ENCODE assay signal across 8 mouse cellular contexts in genomic region chr3:87987633-87988032, GRCm38 (mm10). TPM values are rescaled to one million over a fixed set of nuclear protein-coding genes. Genes with fewer than 3 reads are reported as not detected.
A peak's percentile ranks its signal among the peaks of the same experiment; 100 is the strongest.
DNase-seq lines count a peak whose midpoint lies in the region; ATAC-seq and TF ChIP-seq lines count a peak whose summit lies in the region.

No protein-coding gene starts in this region.

- 2% methylated on average over 15 of the region's 15 CpGs for WGBS in lung, adult 2 months
- WGBS in hindbrain, embryonic 13.5 days = 0% methylated on average over 15 of the region's 15 CpGs
- WGBS in lung, embryonic 14.5 days = 0% methylated on average over 15 of the region's 15 CpGs
- 1% methylated on average over 15 of the region's 15 CpGs for WGBS in small intestine, adult 2 months

- TF ChIP-seq CTCF in lung, adult 2 months (IDR thresholded peaks at IDR 0.05; ENCODE audit: insufficient read depth, low read length) = no peak
- peak; percentile 30 for TF ChIP-seq CTCF in lung, embryonic 14.5 days (IDR thresholded peaks at IDR 0.05; ENCODE audit: low read depth)
- TF ChIP-seq CTCF in small intestine, adult 2 months (IDR thresholded peaks at IDR 0.05; ENCODE audit: extremely low read depth, insufficient read length, insufficient replicate concordance, low read depth, low read length) = no peak

- H3K9me3 ChIP-seq in hindbrain, embryonic 13.5 days = no peaks in the 10 kb centered on the region
- H3K9me3 ChIP-seq in lung, embryonic 14.5 days (ENCODE audit: low read depth, low read length) = no peaks in the 10 kb centered on the region

- H3K4me1 ChIP-seq in lung, adult 2 months (ENCODE audit: control insufficient read depth, insufficient read depth, low read length) = peaks cover 28% of the 10 kb centered on the region
- H3K4me1 ChIP-seq in hindbrain, embryonic 13.5 days (replicated peaks) = peaks cover 61% of the 10 kb centered on the region
- H3K4me1 ChIP-seq in lung, embryonic 14.5 days (ENCODE audit: insufficient read depth) = peaks cover 34% of the 10 kb centered on the region
- peaks cover 5% of the 10 kb centered on the region for H3K4me1 ChIP-seq in small intestine, adult 2 months (ENCODE audit: control insufficient read depth, insufficient read depth, insufficient read length, low read length)

- H3K36me3 ChIP-seq in hindbrain, embryonic 13.5 days = no peaks in the 10 kb centered on the region
- no peaks in the 10 kb centered on the region for H3K36me3 ChIP-seq in lung, embryonic 14.5 days (ENCODE audit: insufficient read depth)
- no peaks in the 10 kb centered on the region for H3K36me3 ChIP-seq in small intestine, adult 2 months (ENCODE audit: control insufficient read depth, insufficient read depth, low read length)

- H3K4me3 ChIP-seq in lung, adult 2 months (replicated peaks; ENCODE audit: extremely low read depth, low read depth, low read length) = peak overlapping the region; percentile 14
- peak overlapping the region; percentile 40 for H3K4me3 ChIP-seq in hindbrain, embryonic 13.5 days
- H3K4me3 ChIP-seq in lung, embryonic 14.5 days (ENCODE audit: low read depth, low read length) = peak overlapping the region; percentile 30
- H3K4me3 ChIP-seq in small intestine, adult 2 months (ENCODE audit: low read depth, low read length) = peak overlapping the region; percentile 38

- peak overlapping the region; percentile 66 for H3K9ac ChIP-seq in hindbrain, embryonic 13.5 days
- peak overlapping the region; percentile 24 for H3K9ac ChIP-seq in lung, embryonic 14.5 days

- intact Hi-C loops in gastrocnemius, postnatal 36 days (cut with DNase I) = loop anchor here (1.0 to 2.0 kb wide), 2 partner anchors 17 to 51 kb away; no protein-coding TSS in a partner anchor

- peak overlapping the region; percentile 72 for H3K27ac ChIP-seq in hindbrain, embryonic 13.5 days
- no peak overlapping the region for H3K27ac ChIP-seq in lung, embryonic 14.5 days (ENCODE audit: low read depth)
- H3K27ac ChIP-seq in small intestine, adult 2 months (ENCODE audit: insufficient read depth, low read depth, low read length) = no peak overlapping the region

- no peak for TF ChIP-seq POLR2A in lung, adult 2 months (IDR thresholded peaks at IDR 0.05; ENCODE audit: borderline replicate concordance, extremely low read depth, low read depth, low read length)
- TF ChIP-seq POLR2A in small intestine, adult 2 months (IDR thresholded peaks at IDR 0.05; ENCODE audit: low read depth, low read length) = no peak; the same call in 1 of the 2 replicates

- DNase-seq in lung, adult 2 months = no peak
- no peak for DNase-seq in lung, postnatal 25 days (ENCODE audit: low spot score)
- DNase-seq in embryo, embryonic 10 days (ENCODE audit: low spot score) = peak; percentile 89
- peak; percentile 89 for DNase-seq in lung, embryonic 14.5 days
- DNase-seq in frontal cortex, postnatal 14 days (ENCODE audit: low spot score in 2 of 2) = no peak
- DNase-seq in gastrocnemius, postnatal 36 days = no peak

- peak; percentile 60 for ATAC-seq in hindbrain, embryonic 13.5 days (ENCODE audit: low FRiP score)
- ATAC-seq in lung, embryonic 14.5 days (ENCODE audit: insufficient read depth) = peak; percentile 31

- H3K4me2 ChIP-seq in hindbrain, embryonic 13.5 days = peak overlapping the region; percentile 61
- H3K4me2 ChIP-seq in lung, embryonic 14.5 days = peak overlapping the region; percentile 71

- H3K27me3 ChIP-seq in hindbrain, embryonic 13.5 days = peaks cover 40% of the 10 kb centered on the region
- H3K27me3 ChIP-seq in lung, embryonic 14.5 days (ENCODE audit: insufficient read depth, low read length) = peaks cover 32% of the 10 kb centered on the region
- peaks cover 4% of the 10 kb centered on the region; the same call in 1 of the 2 replicates for H3K27me3 ChIP-seq in small intestine, adult 2 months (ENCODE audit: control insufficient read depth, insufficient read depth, low read length)

RNA-seq across cellular contexts. Expression of gene Bcan, which starts 12.4 kb away (rescaled TPM):
- 7.2 and 8.3 TPM in 2 replicates for polyA plus RNA-seq in lung, adult 2 months (2012; rRNA removed)
- polyA plus RNA-seq in hindbrain, embryonic 13.5 days (2015; fragmentation: Nextera tagmentation; extraction: Ambion mirVana) = 35.8 and 39.8 TPM in 2 replicates
- not detected in 2 replicates for polyA plus RNA-seq in lung, embryonic 14.5 days (2014; fragmentation: Nextera tagmentation; extraction: Ambion mirVana)
- polyA plus RNA-seq in small intestine, adult 2 months (2012; rRNA removed) = 0.04 and 0.24 TPM in 2 replicates
- total RNA-seq in gastrocnemius, postnatal 36 days (2021) = under 1 TPM; 0.08 to 0.17 TPM

RNA-seq across cellular contexts. Expression of gene Nes, which starts 16.8 kb away (rescaled TPM):
- polyA plus RNA-seq in lung, adult 2 months (2012; rRNA removed) = 26.4 and 31.4 TPM in 2 replicates
- 49.5 and 55.3 TPM in 2 replicates for polyA plus RNA-seq in hindbrain, embryonic 13.5 days (2015; fragmentation: Nextera tagmentation; extraction: Ambion mirVana)
- polyA plus RNA-seq in lung, embryonic 14.5 days (2014; fragmentation: Nextera tagmentation; extraction: Ambion mirVana) = 24.6 and 27.1 TPM in 2 replicates
- 2.6 and 5.0 TPM in 2 replicates for polyA plus RNA-seq in small intestine, adult 2 months (2012; rRNA removed)
- 10 to 100 TPM; 15.4 to 20.5 TPM for total RNA-seq in gastrocnemius, postnatal 36 days (2021)

RNA-seq across cellular contexts. Expression of gene Crabp2, which starts 39.2 kb away (rescaled TPM):
- polyA plus RNA-seq in lung, adult 2 months (2012; rRNA removed) = 15.1 TPM in 1 of 2 replicates, not detected in the other
- polyA plus RNA-seq in hindbrain, embryonic 13.5 days (2015; fragmentation: Nextera tagmentation; extraction: Ambion mirVana) = 145 and 148 TPM in 2 replicates
- polyA plus RNA-seq in lung, embryonic 14.5 days (2014; fragmentation: Nextera tagmentation; extraction: Ambion mirVana) = 7.7 and 10.3 TPM in 2 replicates
- polyA plus RNA-seq in small intestine, adult 2 months (2012; rRNA removed) = 0.10 TPM in 1 of 2 replicates, not detected in the other
- total RNA-seq in gastrocnemius, postnatal 36 days (2021) = under 1 TPM; 0.37 to 0.48 TPM

RNA-seq across cellular contexts. Expression of gene Hapln2, which starts 39.8 kb away (rescaled TPM):
- 0.06 and 0.37 TPM in 2 replicates for polyA plus RNA-seq in lung, adult 2 months (2012; rRNA removed)
- polyA plus RNA-seq in hindbrain, embryonic 13.5 days (2015; fragmentation: Nextera tagmentation; extraction: Ambion mirVana) = 0.47 and 0.56 TPM in 2 replicates
- not detected in 2 replicates for polyA plus RNA-seq in lung, embryonic 14.5 days (2014; fragmentation: Nextera tagmentation; extraction: Ambion mirVana)
- not detected in 2 replicates for polyA plus RNA-seq in small intestine, adult 2 months (2012; rRNA removed)
- total RNA-seq in gastrocnemius, postnatal 36 days (2021) = under 1 TPM in 1 of 2 experiments, not detected in 1; 0.42 TPM

RNA-seq across cellular contexts. Expression of gene Gpatch4, which starts 55.3 kb away (rescaled TPM):
- 5.7 and 7.2 TPM in 2 replicates for polyA plus RNA-seq in lung, adult 2 months (2012; rRNA removed)
- polyA plus RNA-seq in hindbrain, embryonic 13.5 days (2015; fragmentation: Nextera tagmentation; extraction: Ambion mirVana) = 27.4 and 30.6 TPM in 2 replicates
- 35.8 and 40.6 TPM in 2 replicates for polyA plus RNA-seq in lung, embryonic 14.5 days (2014; fragmentation: Nextera tagmentation; extraction: Ambion mirVana)
- 3.7 and 4.4 TPM in 2 replicates for polyA plus RNA-seq in small intestine, adult 2 months (2012; rRNA removed)
- total RNA-seq in gastrocnemius, postnatal 36 days (2021) = 10 to 100 TPM; 16.0 to 17.1 TPM

Comparison
In these comparisons a context has a peak if more than half of its experiments do, and no peak if none do; other contexts are left out.
1. DNase-seq: peak in embryo, embryonic 10 days (single experiment) and lung, embryonic 14.5 days (single experiment); none in lung, adult 2 months (single experiment), lung, postnatal 25 days (single experiment), frontal cortex, postnatal 14 days (0 of 2) and gastrocnemius, postnatal 36 days (0 of 2).
2. Peak in every context shown above with its lines, with median percentiles within 50 percentile points of each other: H3K4me3 ChIP-seq.